Mouse (Mus musculus) kidney, adult 9 months (tissue): ENCODE results near the gene Mest.

Source experiments
- DNase-seq: peaks from one replicate; pipeline ENCODE4 v3.0.0; 2022

The Mest gene

DNA sequence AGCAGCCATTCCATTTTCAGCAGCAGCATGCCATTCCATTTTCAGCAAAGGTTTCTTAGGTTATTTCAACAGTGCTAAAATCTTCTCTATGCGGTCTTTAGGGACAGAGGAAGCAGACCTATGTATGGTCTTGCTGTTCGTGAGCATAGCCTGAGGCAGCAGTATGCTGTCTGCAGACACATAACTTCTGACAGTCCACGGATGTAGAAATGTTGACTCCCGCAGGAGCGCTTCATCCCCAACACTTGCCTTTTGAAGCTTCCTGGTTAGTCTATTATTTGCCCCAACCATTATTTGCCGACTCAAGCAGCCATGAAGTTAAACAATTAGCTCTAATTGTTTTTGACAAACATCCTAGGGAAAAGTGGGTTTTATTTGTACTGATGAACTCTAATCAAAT is 14.2 kb upstream of the Mest start:
- DNase-seq: no peak

- DNase-seq: no peak
These were observed 12.7 kb upstream of the Mest start for GRCm38 (mm10) chr6:30710371-30711364.

GRCm38 (mm10) chr6:30711365-30711763 is 12.0 kb upstream of the Mest start:
- no peak for DNase-seq

GRCm38 (mm10) chr6:30712484-30712883 is 10.9 kb upstream of the Mest start:
- DNase-seq: no peak

DNA sequence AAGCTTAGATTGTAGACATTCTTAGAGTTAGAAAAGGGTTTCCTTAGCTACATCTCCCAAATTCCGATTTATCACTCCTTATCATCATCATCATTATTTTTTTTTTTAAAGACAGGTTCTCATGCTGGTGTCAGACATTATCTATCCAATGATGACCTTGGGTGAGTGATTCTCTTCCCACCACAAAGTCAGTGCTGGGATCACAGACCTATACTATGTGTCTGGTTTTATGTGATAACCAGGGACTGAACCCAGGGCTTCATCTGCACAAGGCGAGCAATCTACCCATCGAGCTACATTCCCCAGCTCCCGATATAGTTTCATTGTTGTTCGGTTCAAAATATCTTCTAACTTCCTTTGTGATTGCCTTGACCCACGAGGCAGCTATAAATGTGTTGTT is 9.9 kb upstream of the Mest start:
- no peak for DNase-seq

DNA sequence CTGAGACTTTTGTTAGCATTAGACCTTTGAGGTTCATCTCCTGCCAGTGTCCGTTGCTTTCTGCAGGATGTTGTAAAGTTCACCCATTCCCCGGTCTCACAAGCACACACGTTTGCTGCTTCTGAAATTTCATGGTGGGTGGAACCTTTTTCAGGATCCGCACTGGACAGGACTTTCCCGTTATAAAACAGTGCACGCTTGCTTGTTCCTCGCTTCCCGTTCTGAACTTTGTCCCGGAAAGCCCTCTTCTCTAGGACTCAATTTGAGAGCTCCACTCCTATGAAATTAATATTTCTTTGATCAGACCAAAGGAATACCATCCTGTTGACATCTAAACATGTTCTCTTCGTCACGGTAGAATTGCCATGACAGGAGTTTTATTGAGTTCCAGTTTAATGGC is 9.5 kb upstream of the Mest start:
- no peak for DNase-seq

GRCm38 (mm10) chr6:30714891-30715471 is 8.4 kb upstream of the Mest start:
- DNase-seq: no peak

DNA sequence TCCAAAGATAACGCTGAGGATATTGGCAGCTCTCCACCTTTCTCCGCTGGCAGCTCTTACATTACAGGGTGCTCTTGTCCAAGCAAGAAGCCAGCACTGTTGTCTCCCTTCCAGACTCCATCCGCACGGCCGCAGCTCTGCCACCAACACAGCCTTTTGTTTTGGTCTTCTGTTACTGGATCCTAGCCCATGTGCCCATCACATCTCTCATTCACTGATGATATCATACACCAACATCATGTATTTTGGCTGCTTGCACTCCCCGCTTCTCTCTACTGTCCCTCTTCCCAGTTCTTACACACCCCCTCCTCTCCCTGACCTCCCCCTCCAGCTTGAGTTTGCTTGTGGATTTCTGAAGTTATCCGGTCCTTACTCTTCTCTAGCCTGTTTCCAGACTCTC is 6.6 kb upstream of the Mest start:
- no peak for DNase-seq

GRCm38 (mm10) chr6:30722385-30723164 is 772 bp upstream of the Mest start:
- DNase-seq: no peak

- DNase-seq: no peak
These were observed 7.1 kb downstream of the Mest start for GRCm38 (mm10) chr6:30730301-30730971.

GRCm38 (mm10) chr6:30732571-30733130 is 9.3 kb downstream of the Mest start:
- no peak for DNase-seq

DNA sequence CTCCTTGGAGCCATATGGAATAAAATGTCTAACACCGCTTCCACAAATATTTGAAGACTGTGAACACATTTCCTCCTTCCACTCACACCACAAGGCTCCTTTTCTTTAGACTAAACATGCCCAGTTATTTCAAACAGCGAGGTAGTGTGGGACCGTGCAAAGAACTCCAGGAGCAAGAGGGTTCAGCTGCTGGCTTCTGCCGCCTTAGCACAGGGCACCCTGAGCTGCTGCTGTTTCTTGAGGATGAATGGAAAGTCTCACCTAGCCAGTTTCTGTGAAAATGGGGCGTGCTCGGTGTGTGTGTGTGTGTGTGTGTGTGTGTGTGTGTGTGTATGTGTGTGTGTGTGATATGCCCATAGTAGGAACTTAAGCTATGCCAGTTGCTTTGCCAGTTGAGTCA is 11.1 kb downstream of the Mest start:
- no peak for DNase-seq

- DNase-seq: no peak
These were observed 11.8 kb downstream of the Mest start for GRCm38 (mm10) chr6:30734988-30735727.

DNA sequence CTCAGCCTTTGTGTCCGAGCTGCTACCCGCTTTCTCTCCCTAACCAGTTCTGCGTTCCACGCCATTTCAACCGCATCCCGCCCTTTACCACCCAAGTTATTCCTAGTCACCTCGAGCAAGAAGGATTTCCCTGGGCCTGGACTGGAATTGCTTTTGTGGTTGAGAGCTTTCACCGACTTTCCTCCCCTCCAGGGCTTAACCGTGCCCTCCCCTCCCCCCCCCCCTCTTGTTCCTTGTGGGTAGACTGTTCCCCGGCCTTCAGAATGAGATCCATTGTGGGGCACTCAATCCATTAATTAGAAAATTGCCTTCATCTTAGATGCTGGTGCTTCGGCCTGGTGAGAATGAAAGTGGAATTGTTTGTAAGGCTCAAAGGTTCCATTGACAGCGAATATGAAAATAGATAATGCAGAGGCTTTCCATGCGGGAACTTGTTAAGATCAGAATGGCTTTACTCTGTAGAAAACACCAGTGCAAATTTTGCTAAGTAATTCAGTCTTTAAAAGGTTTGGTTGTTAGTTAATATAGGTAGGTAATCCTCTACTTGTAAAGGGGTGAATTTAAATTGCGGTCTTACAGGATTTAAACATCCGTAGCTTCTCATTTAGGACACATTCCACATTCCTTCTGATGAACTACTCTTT is 12.5 kb downstream of the Mest start:
- no peak for DNase-seq

GRCm38 (mm10) chr6:30736372-30736762 is 13.0 kb downstream of the Mest start:
- DNase-seq: no peak

- peak; percentile 50 for DNase-seq
These were observed 13.7 kb downstream of the Mest start for GRCm38 (mm10) chr6:30736864-30737547.

DNA sequence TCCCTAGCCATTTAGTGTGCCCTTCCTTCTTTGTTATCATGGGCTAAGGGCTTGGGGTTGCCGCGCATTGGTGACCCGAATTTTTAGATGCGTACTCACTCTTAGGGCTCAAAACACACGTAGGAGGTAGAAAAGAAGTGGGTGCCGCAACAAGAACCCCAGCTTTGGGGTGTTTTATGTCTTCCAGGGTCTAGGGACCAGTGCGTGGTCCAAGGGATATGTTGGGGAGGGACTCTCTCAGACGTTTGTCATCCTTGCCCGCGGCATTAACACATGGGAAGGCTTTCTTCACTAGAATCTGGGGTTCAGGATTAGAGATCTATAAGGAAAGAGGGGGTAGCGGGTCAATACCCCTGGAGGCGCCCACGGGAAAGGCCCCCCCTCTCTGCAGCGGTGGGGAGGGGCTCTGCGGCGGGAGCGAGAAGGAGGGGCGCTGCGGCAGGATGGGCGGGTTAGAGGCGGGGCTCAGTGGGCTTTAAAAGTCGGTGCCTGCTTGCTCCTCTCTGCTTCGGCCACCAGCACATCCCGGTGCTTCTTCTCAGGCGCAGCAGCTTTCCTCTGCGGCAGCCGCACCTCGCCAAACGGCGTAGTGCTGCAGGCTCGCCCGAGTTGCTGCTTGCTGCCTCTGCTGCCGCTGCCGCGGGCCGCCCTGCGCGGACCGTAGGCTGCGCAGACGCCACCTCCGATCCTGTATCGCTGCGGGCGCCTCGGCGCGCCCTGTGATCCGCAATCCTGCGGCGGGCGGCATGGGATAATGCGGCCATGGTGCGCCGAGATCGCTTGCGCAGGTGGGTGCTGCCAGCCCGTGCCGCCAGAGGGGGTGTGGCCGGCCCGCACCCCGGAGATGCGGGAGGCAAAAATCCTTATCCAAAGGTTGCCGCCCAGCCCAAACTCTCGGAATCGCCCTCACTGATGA is 14.5 kb downstream of the Mest start:
- peak; percentile 28 for DNase-seq

GRCm38 (mm10) chr6:30738464-30739006 is 15.2 kb downstream of the Mest start:
- no peak for DNase-seq

DNA sequence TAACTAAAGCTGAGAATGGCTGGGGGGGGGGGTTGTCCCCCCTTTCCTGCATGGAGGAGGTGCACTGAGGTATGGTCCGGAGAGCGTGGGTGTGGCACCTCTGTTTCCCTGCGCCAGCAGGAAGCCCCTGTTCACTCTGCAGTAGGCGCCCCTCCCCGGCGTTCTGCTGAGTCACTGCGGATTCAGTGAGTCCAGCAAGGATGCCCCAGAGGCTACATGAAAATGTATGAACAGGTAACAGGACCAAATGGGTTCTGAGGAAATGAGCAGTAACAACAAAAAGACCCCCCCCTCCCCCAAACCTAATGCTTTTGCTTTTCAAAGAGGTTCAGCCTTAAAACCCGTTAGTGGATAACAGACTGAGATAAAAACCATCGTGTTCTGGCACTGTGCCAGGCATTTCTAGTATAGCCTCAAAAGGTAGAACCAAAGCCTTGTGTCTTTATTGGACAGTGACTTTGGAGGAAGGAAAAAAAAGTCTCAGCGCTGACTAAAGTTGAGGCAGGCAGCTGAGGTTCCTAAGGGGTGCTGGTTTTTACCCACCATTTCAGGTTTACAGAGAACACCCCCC is 15.9 kb downstream of the Mest start:
- no peak for DNase-seq
